Mouse (Mus musculus) left cerebral cortex, postnatal 10 days (tissue): Measurements from ENCODE around the gene Wbp2. TPM values are rescaled to one million over a fixed set of nuclear protein-coding genes. Genes with fewer than 3 reads are reported as not detected.
A peak's percentile ranks its signal among the peaks of the same experiment; 100 is the strongest.

Source experiments
- DNase-seq, 2 experiments: peaks; one replicate each; pipeline ENCODE4 v3.0.0; 2021 to 2022; ENCODE audit warnings: low spot score in 2 of 2, mixed read lengths in 1 of 2; ENCODE audit errors: extremely low spot score in 1 of 2
- intact Hi-C: fragments of 180-260 bp; cut with DNase I; formaldehyde crosslinking; loops from one replicate; pipeline ENCODE4 v1.15.1; 2025
- total RNA-seq, 2 experiments: library from RNA; stranded (reverse); gene quantifications; 2 replicates each; pipeline ENCODE4 v1.2.3; 2021

Gene Wbp2
- total RNA-seq, 2 experiments from 2014 or later = 229 to 234 TPM

DNA sequence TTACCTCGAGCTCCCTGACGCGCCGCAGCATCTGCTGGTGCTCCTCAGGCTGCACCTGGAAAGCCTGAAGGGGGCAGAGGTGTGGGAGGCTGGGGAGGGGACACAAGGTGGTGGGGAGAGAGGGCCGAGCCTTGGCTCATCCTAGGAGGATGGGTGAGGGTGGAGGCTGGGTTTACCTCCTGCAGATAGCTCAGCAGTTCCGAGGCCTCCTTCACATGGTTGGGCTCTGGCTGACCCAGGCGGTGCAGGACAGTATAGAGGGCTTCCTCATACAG is 10.6 kb downstream of the Wbp2 start:
- intact Hi-C loops = no loop called here
- no peak for DNase-seq

- no peak for DNase-seq
- intact Hi-C loops = no loop called here
These were observed 11.1 kb downstream of the Wbp2 start for GRCm38 (mm10) chr11:116075539-116076265.

DNA sequence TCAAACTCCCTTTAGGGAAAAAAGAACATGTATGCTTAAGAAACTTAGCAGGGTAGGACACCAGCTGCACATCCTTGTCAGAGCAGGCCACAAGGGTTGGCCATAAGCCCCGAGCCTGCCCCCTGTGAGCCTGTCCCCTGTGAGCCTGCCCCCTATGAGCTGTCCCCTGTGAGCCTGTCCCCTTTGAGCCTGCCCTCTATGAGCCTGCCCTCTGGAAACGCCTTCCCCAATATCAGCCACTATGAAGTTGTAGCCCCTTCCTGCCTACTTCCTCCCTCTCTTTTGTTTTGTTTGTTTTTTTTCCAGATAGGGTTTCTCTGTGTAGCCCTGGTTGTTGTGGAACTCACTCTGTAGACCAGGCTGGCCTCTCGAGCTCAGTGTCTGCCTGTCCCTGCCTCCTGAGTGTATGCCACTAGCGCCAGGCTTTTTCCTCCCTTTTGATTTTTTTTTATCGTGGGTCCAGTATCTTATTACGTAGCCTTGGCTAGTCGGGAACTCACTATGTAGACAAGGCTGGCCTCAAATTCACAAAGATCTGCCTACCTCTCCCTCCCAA is 12.3 kb downstream of the Wbp2 start:
- intact Hi-C loops = no loop called here
- DNase-seq = no peak

DNA sequence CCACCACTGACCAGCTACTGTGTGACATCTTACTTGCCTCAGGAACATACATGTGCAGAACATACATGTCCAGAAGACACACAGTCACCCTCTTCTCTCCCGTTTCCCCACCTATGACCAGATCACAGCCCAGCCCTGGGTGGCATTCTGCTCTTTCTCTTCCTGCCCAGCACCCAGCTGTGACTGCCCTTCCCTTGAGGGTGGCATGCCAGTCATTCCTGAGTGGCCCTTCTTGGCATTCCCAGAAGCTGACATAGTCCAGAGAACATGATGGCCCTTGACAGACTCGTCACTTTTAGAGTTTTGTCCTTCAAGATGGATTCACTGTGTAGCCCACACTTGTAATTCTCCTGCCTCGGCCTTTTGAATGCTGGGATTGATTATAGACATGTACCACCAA is 14.2 kb downstream of the Wbp2 start:
- DNase-seq = no peak
- intact Hi-C loops = no loop called here

DNA sequence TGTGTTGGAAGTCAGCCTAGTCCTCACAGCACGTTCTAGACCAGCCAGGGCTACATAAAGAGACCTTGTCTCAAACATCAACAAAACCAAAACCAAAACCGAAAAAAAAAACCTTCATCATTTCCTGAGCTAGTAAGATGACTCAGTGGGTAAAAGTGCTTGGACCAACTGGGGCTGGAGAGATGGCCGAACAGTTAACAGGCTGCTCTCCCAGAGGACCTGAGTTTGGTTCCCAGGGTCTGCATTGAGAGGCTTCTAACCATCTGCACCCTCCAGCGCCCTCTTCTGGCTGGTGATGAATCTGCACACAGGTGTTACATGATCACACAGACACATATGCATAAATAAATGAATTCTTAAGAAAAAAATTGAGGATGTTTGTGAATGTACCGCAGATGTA is 15.3 kb downstream of the Wbp2 start:
- intact Hi-C loops = no loop called here
- DNase-seq = peak in 1 of 2 experiments; percentile 46

DNA sequence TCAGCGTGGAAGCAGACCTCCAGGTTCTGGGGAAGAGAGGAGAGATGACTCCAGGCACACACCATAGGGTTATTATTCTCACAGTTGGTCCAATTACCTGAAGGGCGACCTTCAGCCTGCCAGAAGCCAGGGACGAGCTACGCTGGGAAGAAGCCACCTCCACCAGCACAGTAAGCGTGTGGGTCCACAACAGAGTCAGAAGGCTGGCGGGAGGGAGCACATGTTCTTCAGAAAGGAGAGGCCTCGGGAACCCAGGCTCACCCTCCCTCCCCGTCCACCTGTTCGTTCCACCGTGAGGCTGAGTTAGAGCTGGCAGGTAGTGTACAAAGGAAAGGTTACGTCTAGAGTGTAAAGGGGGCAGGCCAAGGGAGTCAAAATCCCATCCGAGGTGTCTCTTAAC is 21.4 kb downstream of the Wbp2 start:
- intact Hi-C loops = no loop called here
- DNase-seq = no peak

- intact Hi-C loops = no loop called here
- DNase-seq = no peak
These were observed 22.5 kb downstream of the Wbp2 start for GRCm38 (mm10) chr11:116064187-116064867.

DNA sequence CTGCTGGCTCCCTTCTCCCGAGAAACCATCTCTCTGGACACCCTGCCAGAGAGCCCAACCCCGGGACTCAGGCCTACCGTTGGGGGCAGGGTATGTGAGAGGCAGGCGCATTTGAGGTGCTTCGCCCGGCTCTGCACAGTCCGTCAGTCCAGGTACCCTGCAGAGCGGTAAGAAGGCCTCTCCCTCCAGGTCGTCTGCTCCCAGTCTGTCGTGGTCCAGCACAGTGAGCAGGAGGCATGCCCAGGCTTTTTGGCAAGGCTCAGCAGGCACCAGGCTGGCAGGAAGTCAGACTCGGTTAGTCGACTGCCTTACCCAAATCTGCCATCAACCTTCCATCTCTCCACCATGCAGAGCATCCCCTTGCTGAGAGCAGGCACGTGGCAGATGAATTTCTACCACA is 23.2 kb downstream of the Wbp2 start:
- intact Hi-C loops = no loop called here
- DNase-seq = no peak

DNA sequence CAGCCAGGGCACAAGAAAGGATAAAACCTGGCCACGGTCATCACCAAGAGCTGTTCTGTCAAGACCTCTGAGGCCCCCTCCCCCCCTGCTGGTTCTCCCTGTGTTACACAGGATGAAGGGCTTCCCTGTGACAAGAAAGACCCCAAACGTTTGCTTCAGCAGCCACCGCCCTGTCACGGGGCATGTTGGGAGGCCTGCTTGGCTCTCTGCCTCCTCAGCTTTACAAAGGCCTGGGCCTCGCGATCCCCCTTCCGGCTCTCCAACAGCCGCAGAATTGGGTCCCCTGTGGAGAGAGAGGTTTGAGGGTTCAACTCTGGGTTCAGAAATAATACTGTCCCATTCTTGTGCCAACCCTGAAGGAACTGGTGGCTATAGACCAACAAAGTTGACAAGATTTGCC is 24.3 kb downstream of the Wbp2 start:
- intact Hi-C loops = no loop called here
- no peak for DNase-seq

- intact Hi-C loops = no loop called here
- no peak for DNase-seq
These were observed 25.0 kb downstream of the Wbp2 start for GRCm38 (mm10) chr11:116061641-116062415.

- DNase-seq = no peak
- intact Hi-C loops = no loop called here
These were observed 26.2 kb downstream of the Wbp2 start for GRCm38 (mm10) chr11:116060596-116060995.

DNA sequence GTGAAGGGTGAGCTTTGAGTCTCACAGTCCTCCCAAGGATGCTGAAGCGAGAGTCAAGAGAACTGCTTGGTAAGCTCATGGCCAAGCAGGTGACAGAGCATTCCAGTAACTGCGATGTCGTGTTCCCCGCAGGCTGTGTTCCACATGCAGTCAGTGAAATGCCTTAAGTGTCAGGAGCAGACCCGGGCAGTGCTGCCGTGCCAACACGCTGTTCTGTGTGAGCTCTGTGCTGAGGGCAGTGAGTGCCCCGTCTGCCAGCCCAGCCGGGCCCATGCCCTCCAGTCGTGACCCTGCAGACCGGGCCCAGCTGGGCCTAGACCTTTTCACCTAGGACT is 27.1 kb downstream of the Wbp2 start:
- intact Hi-C loops = no loop called here
- no peak for DNase-seq

- no peak for DNase-seq
- intact Hi-C loops = no loop called here
These were observed 27.7 kb downstream of the Wbp2 start for GRCm38 (mm10) chr11:116058868-116059690.

DNA sequence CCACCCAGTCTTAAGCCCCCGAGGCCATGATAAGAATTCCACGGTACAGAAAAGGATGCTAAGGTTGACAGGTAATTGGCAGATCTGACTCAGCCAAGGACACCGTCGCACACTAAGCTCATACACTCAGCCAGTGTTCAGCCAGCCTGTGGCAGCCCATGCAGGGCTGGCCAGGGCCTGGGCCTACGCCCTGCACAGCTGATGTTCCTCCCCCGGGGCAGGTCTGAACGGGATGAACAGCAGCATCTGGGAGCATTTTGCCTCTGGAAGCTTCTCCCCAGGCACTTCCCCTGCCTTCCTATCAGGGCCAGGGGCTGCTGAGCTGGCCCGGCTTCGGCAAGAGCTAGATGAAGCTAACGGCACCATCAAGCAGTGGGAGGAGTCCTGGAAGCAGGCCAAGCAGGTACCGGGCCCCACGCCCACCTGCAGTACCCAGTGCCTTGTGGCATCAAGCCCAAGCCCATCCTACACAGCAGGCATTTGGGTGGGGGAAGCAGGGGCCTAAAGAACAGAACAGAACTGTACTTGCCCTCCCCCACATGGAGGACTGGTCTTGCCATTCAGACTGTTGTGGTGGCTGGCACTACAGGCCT is 28.7 kb downstream of the Wbp2 start:
- intact Hi-C loops = no loop called here
- no peak for DNase-seq

DNA sequence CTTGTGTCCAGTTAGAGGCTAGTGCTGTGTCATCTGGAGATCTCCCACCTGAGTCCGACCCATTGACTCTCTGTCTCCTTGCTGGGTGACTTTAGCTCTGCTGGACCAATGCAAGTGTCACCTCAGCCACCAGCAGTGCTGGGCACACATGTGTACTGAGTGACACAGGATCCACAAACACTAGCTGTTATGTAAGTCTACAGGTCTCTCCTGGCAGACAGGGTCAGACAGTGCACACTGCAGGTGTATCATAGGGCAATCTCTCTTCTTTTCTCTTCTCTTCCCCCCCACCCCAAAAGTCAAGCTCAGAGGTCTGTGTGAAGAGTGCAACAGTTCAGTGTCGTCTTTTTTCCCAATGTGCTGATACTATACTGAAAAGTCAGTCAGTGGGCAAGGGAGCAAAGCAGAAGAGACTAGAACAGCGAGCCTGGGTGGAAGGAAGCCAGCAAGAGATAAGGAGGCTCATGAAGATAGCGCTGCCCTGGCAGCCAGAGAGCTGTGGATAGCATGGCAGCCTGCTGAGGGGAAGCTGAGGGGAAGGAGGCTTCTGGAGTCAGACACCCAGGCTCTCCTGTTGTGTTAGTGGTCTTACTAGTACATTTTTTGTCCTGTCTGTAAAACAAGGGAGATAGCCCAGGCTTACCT is 29.4 kb downstream of the Wbp2 start:
- intact Hi-C loops = no loop called here
- no peak for DNase-seq

- DNase-seq = no peak
- intact Hi-C loops = no loop called here
These were observed 30.9 kb downstream of the Wbp2 start for GRCm38 (mm10) chr11:116055873-116056272.

DNA sequence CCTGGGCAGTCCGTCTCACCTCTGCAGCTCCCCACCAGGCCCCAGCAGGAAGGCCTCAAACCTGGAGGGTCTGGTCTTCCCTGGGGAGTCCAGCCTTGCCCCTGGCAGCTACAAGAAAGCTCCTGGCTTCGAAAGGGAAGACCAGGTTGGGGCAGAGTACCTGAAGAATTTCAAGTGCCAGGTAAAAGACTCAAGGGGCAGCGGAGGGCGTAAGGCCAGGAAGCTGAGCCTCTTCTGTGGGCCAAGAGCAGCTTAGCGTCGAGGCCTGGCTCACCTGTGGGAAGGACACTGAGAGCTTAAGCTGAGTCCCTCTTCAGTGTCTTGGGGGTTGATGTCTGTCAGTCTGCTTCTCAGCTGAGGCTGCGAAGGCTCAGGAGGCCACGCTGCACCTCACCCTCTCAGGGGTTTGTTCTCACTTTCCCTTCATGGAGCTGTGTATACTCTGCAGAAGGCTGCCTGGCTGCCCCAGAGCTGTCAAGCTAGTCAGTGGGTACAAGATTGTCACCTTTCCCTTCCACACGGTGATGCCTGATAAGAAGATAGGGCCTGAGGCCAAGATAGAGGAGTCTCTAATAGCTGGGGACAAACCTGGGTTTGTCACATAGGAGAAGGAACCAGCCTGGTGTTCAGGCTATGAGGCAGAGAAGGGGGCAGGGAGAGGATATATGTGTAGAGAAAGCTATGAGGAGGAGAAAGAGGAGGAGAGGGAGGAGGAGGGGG is 33.1 kb downstream of the Wbp2 start:
- intact Hi-C loops = no loop called here

GRCm38 (mm10) chr11:116050196-116050595 is 36.6 kb downstream of the Wbp2 start:
- intact Hi-C loops = no loop called here
- DNase-seq = no peak

More for the DNA sequence above, 33.1 kb downstream of the Wbp2 start:
- no peak for DNase-seq
